Mouse (Mus musculus) lung, adult 2 months (tissue): Measurements from ENCODE around the gene Arhgap1. TPM values are rescaled to one million over a fixed set of nuclear protein-coding genes. Genes with fewer than 3 reads are reported as not detected.
"Not testable (repeated sequence)": the region's sequence is repeated elsewhere in the genome, so short reads cannot be mapped to it uniquely, and the experiment has no call there.

Experiments used
- DNase-seq: peaks from one replicate; pipeline ENCODE4 v3.0.0; 2022
- H3K4me1 ChIP-seq: fragments of 200-500 bp; 2 replicates; pipeline ENCODE4 v1.6.1; 2011; ENCODE audit warnings: low read length; ENCODE audit not compliant: control insufficient read depth, insufficient read depth
- H3K4me3 ChIP-seq: fragments of 200-500 bp; replicated peaks from 2 replicates; pipeline ENCODE3; 2011; ENCODE audit warnings: low read depth, mild to moderate bottlenecking, control low read depth, low read length; ENCODE audit errors: extremely low read depth
- CTCF ChIP-seq: fragments of 200-500 bp; IDR thresholded peaks from 2 replicates; pipeline ENCODE4 v1.5.1; 2011; ENCODE audit warnings: mild to moderate bottlenecking, low read length, control low read depth; ENCODE audit not compliant: insufficient read depth
- POLR2A ChIP-seq: fragments of 200-500 bp; IDR thresholded peaks from 2 replicates; pipeline ENCODE4 v1.6.1; 2011; ENCODE audit warnings: low read depth, mild to moderate bottlenecking, control low read depth, low read length, borderline replicate concordance; ENCODE audit errors: extremely low read depth
- WGBS: fragments of 180-500 bp; shearing (Covaris S2); methylation state at CpG from one replicate; pipeline ENCODE4 v1.1.7; 2018; 5-methylcytosine and 5-hydroxymethylcytosine counted together
- polyA plus RNA-seq: library from polyadenylated mRNA; depleted of rRNA; stranded (reverse); fragments of >200 nt; gene quantifications from 2 replicates; pipeline ENCODE4 v1.2.3, GENCODE M21; 2012; rRNA removed

Arhgap1 gene
- polyA plus RNA-seq = 130 and 170 TPM in 2 replicates

DNA sequence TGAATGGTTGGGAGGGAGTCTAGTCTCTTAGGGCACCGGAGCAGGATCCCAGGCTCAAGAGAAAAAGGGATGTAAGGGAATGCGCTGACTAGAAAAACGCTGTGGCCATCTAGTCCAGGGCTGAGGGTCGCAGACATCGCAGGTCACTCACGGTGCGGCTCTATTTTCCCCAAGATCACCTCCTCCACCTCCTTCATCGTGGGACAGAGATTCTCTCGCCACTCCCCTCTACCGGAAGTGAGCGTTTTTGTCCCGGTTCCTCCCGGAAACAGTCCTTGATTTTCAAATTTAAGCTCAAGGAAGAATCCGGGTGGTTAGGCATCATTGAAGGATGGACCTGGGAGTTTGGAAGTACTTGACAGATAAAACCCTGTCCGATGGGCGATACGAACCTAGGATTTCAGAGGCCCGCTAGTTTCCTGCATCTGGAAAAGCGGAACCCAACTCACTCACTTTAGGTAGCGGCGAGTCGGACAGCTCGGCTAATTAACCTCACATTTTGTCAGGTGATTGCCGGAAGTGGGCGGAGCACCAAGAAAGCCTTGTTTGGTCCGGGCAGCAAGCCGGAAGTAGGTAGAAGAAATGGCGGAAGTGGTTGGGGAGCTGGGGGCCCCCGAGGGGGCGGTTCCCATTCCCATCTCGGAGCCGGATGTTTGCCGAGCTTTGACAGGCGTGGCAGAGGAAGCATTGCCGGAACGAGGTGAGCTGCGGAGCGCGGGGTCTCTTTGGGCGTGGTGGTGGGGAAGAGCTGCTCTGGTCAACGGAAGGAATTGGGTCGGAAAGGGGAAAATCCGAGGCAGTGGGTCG, at the start of gene Arhgap1, which contains the start of gene Zfp408:
Gene Arhgap1 (plus strand): TSS at position 308 of the 807 bp plus-strand sequence.
Gene Zfp408 (minus strand): TSS at position 239 of the 807 bp plus-strand sequence.
- no peak for TF ChIP-seq CTCF
- peak; percentile 74; the same call in 1 of the 2 replicates for TF ChIP-seq POLR2A
- peak within 1 kb of the TSS; percentile 98 for H3K4me3 ChIP-seq
- WGBS = under 1% methylated on average over 44 of the region's 44 CpGs
- H3K4me1 ChIP-seq = 0 out of 2 replicates have a peak, but pooled peaks cover 2% of the 10 kb centered on the region
- DNase-seq = peak; percentile 95

DNA sequence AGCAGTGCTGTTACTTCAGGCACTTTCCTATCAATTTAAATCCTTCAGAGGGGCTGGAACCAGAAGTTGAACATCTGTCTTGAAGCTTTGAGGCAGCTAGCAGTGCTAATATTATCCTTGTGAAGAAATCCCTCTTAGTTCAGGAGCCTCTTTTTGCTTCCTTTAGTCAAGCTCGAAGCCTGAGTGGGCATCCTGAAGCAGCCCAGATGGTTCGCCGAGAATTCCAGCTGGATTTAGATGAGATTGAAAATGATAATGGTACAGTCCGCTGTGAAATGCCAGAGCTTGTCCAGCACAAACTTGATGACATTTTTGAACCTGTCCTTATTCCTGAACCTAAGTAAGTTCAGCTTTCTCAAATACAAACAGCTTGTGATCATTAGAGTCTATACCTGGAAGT, 49.2 kb upstream of the Arhgap1 start:
- 95% methylated on average over 4 of the region's 4 CpGs for WGBS
- TF ChIP-seq CTCF (no peak), POLR2A (no peak)

DNA sequence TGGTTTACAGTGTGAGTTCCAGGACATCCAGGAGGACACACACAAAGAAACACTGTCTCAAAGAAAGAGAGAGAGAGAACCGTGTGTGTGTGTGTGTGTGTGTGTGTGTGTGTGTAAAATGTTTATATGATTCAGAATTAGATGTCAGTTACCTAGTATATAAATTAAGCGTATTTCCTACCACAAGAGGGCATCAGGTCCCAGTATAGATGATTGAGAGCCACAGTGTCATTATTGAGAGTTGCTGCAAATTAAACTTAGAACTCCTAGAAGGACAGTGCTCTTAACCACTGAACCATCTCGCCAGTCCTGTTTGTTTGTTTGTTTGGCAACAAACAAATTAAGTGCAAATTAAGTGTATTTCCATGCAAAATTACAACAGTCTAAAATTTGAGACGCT, 47.3 kb upstream of the Arhgap1 start:
- no peak for DNase-seq
- no peak for TF ChIP-seq POLR2A
- no peak for TF ChIP-seq CTCF
- Histone ChIP-seq H3K4me3 (no peak overlapping the region), H3K4me1 (no peaks in the 10 kb centered on the region)
- WGBS = 79% methylated on average over 4 of the region's 4 CpGs

More for the DNA sequence above, 49.2 kb upstream of the Arhgap1 start:
- no peak overlapping the region for H3K4me3 ChIP-seq
- H3K4me1 ChIP-seq = no peaks in the 10 kb centered on the region
- no peak for DNase-seq

DNA sequence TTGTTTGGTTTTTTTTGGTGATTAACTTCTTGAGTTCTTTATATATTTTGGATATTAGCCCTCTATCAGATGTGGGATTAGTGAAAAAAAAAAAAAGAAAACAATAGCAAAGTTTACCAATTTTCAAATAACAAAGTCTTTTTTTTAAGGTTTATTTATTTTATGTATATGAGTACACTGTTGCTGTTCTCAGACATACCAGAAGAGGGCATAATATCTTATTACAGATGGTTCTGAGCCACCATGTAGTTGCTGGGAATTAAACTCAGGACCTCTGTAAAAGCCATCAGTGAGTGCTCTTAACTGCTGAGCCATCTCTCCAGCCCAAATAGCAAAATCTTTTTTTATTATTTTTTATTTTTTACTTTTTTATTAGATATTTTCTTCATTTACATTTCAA, 40.3 kb upstream of the Arhgap1 start:
- not testable (repeated sequence) for H3K4me1 ChIP-seq, DNase-seq, H3K4me3 ChIP-seq

DNA sequence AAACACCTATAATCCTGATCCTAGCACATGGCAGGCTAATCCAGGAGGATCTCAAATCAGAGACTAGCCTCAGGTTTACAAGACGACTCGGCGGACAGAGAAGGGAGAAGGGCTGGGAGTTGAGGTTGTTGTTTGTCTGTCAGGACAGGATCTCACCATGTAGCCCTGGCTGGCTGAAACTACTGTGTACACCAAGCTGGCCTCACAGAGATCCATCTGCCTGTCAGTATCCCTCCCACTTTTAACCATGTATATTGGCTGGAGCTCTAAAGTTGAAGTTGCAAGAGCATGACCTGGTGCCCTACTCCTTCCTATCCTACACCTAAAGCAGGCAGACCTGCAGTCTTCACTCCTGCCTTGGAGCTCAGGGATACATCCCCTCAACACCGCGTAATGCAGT, 27.3 kb upstream of the Arhgap1 start:
- Histone ChIP-seq H3K4me1 (no peaks in the 10 kb centered on the region), H3K4me3 (no peak overlapping the region)
- WGBS = 92% methylated on average over 5 of the region's 5 CpGs
- TF ChIP-seq POLR2A = no peak
- DNase-seq = no peak

DNA sequence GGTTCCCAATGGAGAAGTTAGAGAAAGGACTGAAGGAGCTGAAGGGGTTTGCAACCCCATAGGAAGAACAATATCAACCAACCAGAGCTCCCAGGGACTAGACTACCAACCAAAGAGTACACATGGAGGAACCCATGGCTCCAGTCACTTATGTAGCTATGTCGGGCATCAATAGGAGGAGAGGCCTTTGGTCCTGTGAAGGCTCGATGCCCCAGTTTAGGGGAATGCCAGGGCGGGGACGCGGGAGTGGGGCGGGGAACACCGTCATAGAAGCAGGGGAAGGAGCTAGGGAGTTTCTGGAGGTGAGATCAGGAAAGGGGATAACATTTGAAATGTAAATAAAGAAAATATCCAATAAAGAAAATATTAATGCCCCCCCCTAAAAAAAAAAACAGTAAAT, 26.3 kb upstream of the Arhgap1 start:
- not testable (repeated sequence) for H3K4me1 ChIP-seq, H3K4me3 ChIP-seq, DNase-seq
- WGBS = 90% methylated on average over 7 of the region's 7 CpGs

DNA sequence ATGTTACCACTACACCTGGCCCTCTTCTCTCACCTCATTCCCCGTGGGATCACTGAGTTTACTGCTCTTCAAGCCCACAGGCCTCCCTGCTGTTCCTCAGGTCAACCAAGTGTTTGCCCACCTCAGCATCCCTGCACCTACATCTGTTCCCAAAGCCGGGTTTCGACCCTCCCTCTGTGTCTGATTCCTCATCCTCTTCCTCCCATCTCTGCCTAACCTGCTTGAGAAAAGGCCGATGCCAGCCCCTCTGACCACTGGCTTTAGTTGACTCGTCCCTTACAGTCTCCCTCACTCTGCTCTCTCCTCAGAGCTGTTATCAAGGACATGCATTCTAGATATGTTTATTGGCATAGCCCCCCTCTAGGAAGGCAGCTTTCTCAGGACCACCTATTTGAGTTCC, 22.2 kb upstream of the Arhgap1 start:
- WGBS = 71% methylated on average over 5 of the region's 5 CpGs
- DNase-seq = no peak
- TF ChIP-seq CTCF (no peak), POLR2A (no peak)
- H3K4me3 ChIP-seq = no peak overlapping the region
- H3K4me1 ChIP-seq = no peaks in the 10 kb centered on the region

DNA sequence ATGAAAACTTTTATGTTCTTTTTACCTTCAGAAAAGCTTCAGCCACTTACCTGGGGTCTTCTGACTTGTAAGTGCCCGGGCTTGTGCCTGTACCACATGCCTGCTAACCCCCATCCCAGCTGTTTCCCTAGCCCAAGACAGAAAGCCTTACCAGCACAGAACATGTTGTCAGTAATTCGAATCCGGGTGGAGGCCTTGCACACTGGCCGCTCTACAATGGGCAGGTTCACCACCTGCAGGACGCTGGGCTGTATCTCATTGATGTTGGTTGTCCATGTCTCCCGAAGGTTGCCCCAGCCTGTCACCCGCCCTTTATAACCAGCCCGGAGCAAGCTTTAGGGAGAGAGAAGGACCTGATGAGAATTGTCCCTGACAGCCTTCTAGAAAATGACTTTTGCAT, 21.5 kb upstream of the Arhgap1 start:
- no peaks in the 10 kb centered on the region for H3K4me1 ChIP-seq
- TF ChIP-seq POLR2A (no peak), CTCF (no peak)
- DNase-seq = no peak
- H3K4me3 ChIP-seq = no peak overlapping the region
- WGBS = 89% methylated on average over 8 of the region's 8 CpGs

DNA sequence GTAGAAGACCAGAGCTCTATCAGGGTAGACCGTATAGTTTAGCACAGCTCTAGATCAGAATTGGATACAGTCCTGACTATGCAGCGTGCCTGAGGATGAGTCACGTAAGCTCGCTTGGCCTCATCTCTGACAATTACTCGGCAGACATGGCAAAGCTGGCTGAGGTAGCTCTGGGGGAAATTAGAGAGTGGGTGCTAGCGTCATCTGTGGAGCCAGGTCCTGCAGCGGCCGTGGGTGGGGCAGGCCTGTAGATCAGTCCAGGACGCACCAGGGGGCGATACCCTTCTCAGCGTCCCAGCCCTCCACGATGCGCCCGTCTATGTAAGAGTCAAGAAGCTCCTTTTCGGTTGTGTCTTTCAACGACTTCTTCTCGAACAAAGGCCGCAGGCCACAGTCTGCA, 20.0 kb upstream of the Arhgap1 start:
- DNase-seq = no peak
- Histone ChIP-seq H3K4me3 (no peak overlapping the region), H3K4me1 (no peaks in the 10 kb centered on the region)
- no peak for TF ChIP-seq POLR2A
- TF ChIP-seq CTCF = no peak
- WGBS = 79% methylated on average over 18 of the region's 18 CpGs

DNA sequence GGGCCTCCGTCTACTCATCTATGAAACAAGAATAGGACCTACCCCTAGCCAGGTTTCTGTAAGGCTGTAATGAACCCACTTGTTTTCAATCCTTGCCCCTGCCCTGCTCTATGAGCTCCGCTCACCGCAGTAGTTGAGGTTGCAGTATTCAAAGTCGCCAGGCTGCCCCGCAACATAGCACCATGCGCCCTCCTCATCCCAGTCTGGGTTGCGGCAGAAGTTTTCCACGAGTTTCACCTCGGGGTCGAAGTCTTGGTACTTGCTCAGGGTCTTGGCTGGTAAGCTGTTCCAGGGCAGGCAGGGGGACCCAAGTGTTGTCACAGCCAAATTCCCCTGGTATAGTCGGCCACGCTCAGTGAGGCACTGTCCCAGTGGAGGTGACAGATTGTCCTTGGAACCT, 19.3 kb upstream of the Arhgap1 start:
- no peak for DNase-seq
- Histone ChIP-seq H3K4me1 (no peaks in the 10 kb centered on the region), H3K4me3 (no peak overlapping the region)
- 88% methylated on average over 12 of the region's 12 CpGs for WGBS
- TF ChIP-seq POLR2A = no peak
- TF ChIP-seq CTCF = no peak
